8 mouse cellular contexts compared by ENCODE assay signal in the genomic region with DNA sequence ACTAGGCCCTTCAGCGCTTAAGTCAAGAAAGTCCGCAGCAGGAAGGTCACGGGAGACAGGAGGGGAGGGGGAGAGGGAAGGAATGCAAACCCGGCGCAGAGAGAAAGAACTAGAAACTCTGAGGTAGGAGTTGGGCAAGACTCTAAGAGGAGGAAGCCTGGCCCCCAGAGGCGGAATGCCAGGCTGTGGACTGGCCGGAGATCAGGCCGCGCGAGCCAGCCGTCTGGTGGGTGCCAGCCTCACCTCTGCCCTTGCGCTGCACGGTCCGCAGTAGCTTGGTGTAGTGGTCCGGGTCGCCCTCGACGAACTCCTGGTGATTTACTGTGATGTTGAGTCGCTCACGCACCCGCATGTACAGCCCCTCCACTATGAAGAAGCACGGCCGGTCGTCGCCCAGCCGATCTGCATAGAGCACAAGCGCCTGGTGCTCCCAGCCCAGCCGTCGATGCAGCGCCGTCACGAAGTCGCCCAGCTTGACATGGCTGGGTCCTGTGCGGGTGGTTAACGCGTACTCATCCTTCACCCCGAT. TPM values are rescaled to one million over a fixed set of nuclear protein-coding genes. Genes with fewer than 3 reads are reported as not detected.
DNase-seq lines count a peak whose midpoint lies in the region; ATAC-seq lines count a peak whose summit lies in the region.

No protein-coding gene starts in this region.

- DNase-seq in adrenal gland, adult (ENCODE audit: inconsistent age in 2 of 2, low spot score in 1 of 2) = peak; percentile 74 to 89
- DNase-seq in kidney, postnatal 25 days = peak; percentile 25 to 54
- no peak for DNase-seq in Muller cell, postnatal 12 days (ENCODE audit: inconsistent ontology term)
- DNase-seq in natural killer cell, adult 2 months (ENCODE audit: low spot score in 2 of 2) = no peak
- no peak for DNase-seq in frontal cortex, postnatal 36 days (ENCODE audit: low spot score in 2 of 2)

- WGBS in heart, embryonic 11.5 days (ENCODE audit: insufficient replicate concordance) = 7% methylated on average over 37 of the region's 37 CpGs

- peak overlapping the region; percentile 75 for H3K4me2 ChIP-seq in heart, embryonic 11.5 days

- H3K27ac ChIP-seq in heart, embryonic 11.5 days (ENCODE audit: low read depth, low read length) = no peak overlapping the region

- H3K4me1 ChIP-seq in heart, embryonic 11.5 days (ENCODE audit: control insufficient read depth, insufficient read depth, low read length) = peaks cover 15% of the 10 kb centered on the region
- peaks cover 70% of the 10 kb centered on the region for H3K4me1 ChIP-seq in megakaryocyte, embryonic 14.5 days

- peaks cover 28% of the 10 kb centered on the region for H3K27me3 ChIP-seq in heart, embryonic 11.5 days (ENCODE audit: control insufficient read depth, insufficient read depth, low read length)
- H3K27me3 ChIP-seq in megakaryocyte, embryonic 14.5 days (replicated peaks) = peaks cover 70% of the 10 kb centered on the region

- peak overlapping the region; percentile 60 for H3K4me3 ChIP-seq in heart, embryonic 11.5 days (ENCODE audit: low read depth, low read length)
- H3K4me3 ChIP-seq in megakaryocyte, embryonic 14.5 days (replicated peaks) = peak overlapping the region; percentile 93

- H3K9ac ChIP-seq in heart, embryonic 11.5 days (ENCODE audit: low read depth, low read length) = peak overlapping the region; percentile 67

- peak; percentile 22; the same call in 1 of the 2 replicates for ATAC-seq in common myeloid progenitor, adult 5-6 weeks (replicated peaks; ENCODE audit: low read depth, poor library complexity, severe bottlenecking)
- ATAC-seq in heart, embryonic 11.5 days (replicated peaks; ENCODE audit: insufficient number of reproducible peaks, low FRiP score, low TSS enrichment) = no peak

- no peaks in the 10 kb centered on the region for H3K9me3 ChIP-seq in heart, embryonic 11.5 days (replicated peaks; ENCODE audit: control insufficient read depth, low read length)
- no peaks in the 10 kb centered on the region for H3K9me3 ChIP-seq in megakaryocyte, embryonic 14.5 days

- H3K36me3 ChIP-seq in heart, embryonic 11.5 days (ENCODE audit: control insufficient read depth, insufficient read depth, low read length) = no peaks in the 10 kb centered on the region
- H3K36me3 ChIP-seq in megakaryocyte, embryonic 14.5 days (replicated peaks; ENCODE audit: low read length) = no peaks in the 10 kb centered on the region

RNA-seq across cellular contexts. Expression of a gene that starts 1.1 kb away (rescaled TPM):
- total RNA-seq in common myeloid progenitor, adult 5-6 weeks (2017) = not detected in 2 replicates
- polyA plus RNA-seq in heart, embryonic 11.5 days (2014; fragmentation: Nextera tagmentation; extraction: Ambion mirVana) = 5.3 and 8.1 TPM in 2 replicates
- polyA plus RNA-seq in megakaryocyte, embryonic 14.5 days (2012; ENCODE audit: insufficient read depth, low replicate concordance) = 2.6 TPM in 1 of 2 replicates, not detected in the other

RNA-seq across cellular contexts. Expression of a gene that starts 11.3 kb away (rescaled TPM):
- 200 and 222 TPM in 2 replicates for total RNA-seq in common myeloid progenitor, adult 5-6 weeks (2017)
- 148 and 151 TPM in 2 replicates for polyA plus RNA-seq in heart, embryonic 11.5 days (2014; fragmentation: Nextera tagmentation; extraction: Ambion mirVana)
- 10.5 TPM in 1 of 2 replicates, not detected in the other for polyA plus RNA-seq in megakaryocyte, embryonic 14.5 days (2012; ENCODE audit: insufficient read depth, low replicate concordance)

RNA-seq across cellular contexts. Expression of a gene that starts 26.2 kb away (rescaled TPM):
- total RNA-seq in common myeloid progenitor, adult 5-6 weeks (2017) = 37.3 and 43.3 TPM in 2 replicates
- 76.0 TPM in 2 replicates for polyA plus RNA-seq in heart, embryonic 11.5 days (2014; fragmentation: Nextera tagmentation; extraction: Ambion mirVana)
- polyA plus RNA-seq in megakaryocyte, embryonic 14.5 days (2012; ENCODE audit: insufficient read depth, low replicate concordance) = 3.0 and 5.3 TPM in 2 replicates

RNA-seq across cellular contexts. Expression of a gene that starts 31.2 kb away (rescaled TPM):
- total RNA-seq in common myeloid progenitor, adult 5-6 weeks (2017) = 19.2 and 21.7 TPM in 2 replicates
- 25.3 and 26.9 TPM in 2 replicates for polyA plus RNA-seq in heart, embryonic 11.5 days (2014; fragmentation: Nextera tagmentation; extraction: Ambion mirVana)
- polyA plus RNA-seq in megakaryocyte, embryonic 14.5 days (2012; ENCODE audit: insufficient read depth, low replicate concordance) = 15.5 and 21.9 TPM in 2 replicates

RNA-seq across cellular contexts. Expression of a gene that starts 44.7 kb away (rescaled TPM):
- total RNA-seq in common myeloid progenitor, adult 5-6 weeks (2017) = 88.3 and 113 TPM in 2 replicates
- polyA plus RNA-seq in heart, embryonic 11.5 days (2014; fragmentation: Nextera tagmentation; extraction: Ambion mirVana) = 70.3 and 73.9 TPM in 2 replicates
- 33.3 and 68.8 TPM in 2 replicates for polyA plus RNA-seq in megakaryocyte, embryonic 14.5 days (2012; ENCODE audit: insufficient read depth, low replicate concordance)

Comparison
In these comparisons a context has a peak if more than half of its experiments do, and no peak if none do; other contexts are left out.
1. DNase-seq: peak in adrenal gland, adult (2 of 2) and kidney, postnatal 25 days (2 of 2); none in Muller cell, postnatal 12 days (single experiment), natural killer cell, adult 2 months (0 of 2) and frontal cortex, postnatal 36 days (0 of 2).
2. RNA of a gene that starts 11.3 kb away (polyA plus RNA-seq): 148 to 151 TPM in heart, embryonic 11.5 days; 10.5 TPM in megakaryocyte, embryonic 14.5 days; every median in the first group is over 10 times any median in the second.
3. RNA of a gene that starts 26.2 kb away (polyA plus RNA-seq): 76.0 TPM in heart, embryonic 11.5 days; 3.0 to 5.3 TPM in megakaryocyte, embryonic 14.5 days; every median in the first group is over 10 times any median in the second.